Mouse (Mus musculus): ENCODE results near the gene Fam83g. TPM values are rescaled to one million over a fixed set of nuclear protein-coding genes. Genes with fewer than 3 reads are reported as not detected.

The Fam83g gene
- total RNA-seq, 4 experiments from 2014 or later: 0.36 to 1.0 (median 0.77) TPM

DNA sequence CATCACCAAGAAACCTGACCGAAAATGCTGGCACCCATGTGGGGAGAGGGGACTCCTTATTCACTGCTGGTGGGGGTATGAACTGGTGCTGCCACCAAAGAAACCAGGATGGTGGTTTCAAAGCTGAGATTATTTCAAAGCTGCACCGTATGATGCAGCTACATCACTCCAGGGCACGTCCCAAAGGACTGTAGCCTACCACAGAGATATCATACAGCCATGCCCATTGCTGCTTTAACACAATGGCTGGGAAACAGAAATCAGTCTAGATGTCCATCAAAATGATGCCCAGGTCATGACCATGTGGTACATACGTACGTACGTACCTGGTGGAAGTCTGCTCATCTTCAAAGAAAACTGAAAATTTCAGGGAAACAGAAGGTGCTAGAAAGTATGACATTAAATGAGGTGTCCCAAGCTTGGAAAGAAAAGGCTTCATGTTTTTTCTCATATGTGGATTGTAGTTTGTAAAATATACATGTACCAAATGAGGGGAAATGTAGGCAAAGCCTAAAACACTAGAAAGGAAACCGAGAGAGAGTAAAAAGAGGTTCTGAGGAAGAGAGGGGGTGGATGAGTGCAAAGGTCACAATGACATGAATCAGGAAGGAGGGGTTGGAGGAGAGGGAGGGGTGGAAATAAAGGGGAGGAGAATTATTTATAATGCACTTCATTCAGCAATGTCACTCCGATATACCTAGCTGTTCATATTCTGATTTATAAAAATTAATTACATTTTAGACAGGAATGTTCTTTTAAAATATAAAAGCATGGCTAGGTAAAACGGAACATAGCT, 33.2 kb upstream of the Fam83g start:
- DNase-seq (ENCODE audit: low spot score in 2 of 2): no peak

DNA sequence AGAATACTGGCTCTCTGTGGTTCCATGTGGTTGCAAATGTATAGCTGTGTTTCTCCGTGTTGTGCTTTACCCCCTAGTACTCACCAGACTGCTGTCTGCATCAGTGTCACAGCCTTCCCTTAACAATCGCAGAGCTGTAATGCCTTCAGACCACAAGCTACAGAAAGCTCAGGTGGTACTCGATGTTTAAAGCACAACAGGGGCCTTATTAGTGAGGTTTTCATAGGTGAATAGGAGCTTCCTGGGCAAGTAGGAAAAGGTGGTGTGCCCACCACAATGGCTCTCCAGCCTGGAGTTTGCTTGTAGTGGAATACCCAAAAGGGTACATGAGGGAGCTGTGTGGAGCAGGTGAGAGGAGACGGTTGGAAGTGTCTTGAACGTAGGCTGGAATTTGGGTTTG, 31.7 kb upstream of the Fam83g start:
- no peak for DNase-seq (ENCODE audit: low spot score in 2 of 2)

DNA sequence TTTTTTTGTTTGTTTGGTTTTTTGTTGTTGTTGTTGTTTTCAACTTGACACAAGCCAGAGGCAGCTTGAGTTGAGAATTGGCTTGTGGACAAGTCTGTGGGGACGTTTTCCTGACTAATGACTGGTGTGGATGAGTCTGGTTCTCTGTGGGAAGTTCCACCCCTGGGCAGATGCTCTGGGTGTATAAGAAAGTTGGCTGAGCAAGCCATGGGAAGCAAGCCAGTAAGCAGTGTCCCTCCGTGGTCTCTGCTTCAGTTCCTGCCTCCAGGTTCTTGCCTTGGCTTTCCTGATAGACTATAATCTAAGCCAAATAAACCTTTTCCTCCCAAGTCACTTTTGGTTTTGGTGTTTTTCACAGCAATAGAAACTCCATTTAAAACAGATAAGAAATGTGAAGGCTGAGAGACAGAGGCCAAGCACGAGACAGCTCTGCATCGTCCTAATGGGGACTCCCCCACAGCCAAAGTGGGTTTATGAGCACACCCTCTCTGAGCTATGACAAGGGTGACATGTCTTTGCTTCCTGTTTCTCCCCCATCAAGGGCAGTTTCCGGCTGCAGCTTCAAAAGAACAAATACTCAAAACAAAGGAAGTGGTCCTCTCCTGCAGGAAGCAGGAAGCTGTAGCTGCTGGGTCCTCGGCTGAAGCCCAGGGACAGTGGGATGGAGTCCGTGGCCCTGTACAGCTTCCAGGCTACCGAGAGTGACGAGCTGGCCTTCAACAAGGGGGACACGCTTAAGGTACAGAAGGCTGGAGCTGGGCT, 31.0 kb upstream of the Fam83g start, which contains the start of gene Grap:
Grap (plus strand) TSS at position 580 of the 762 bp plus-strand sequence.
- DNase-seq (ENCODE audit: low spot score in 2 of 2): no peak

DNA sequence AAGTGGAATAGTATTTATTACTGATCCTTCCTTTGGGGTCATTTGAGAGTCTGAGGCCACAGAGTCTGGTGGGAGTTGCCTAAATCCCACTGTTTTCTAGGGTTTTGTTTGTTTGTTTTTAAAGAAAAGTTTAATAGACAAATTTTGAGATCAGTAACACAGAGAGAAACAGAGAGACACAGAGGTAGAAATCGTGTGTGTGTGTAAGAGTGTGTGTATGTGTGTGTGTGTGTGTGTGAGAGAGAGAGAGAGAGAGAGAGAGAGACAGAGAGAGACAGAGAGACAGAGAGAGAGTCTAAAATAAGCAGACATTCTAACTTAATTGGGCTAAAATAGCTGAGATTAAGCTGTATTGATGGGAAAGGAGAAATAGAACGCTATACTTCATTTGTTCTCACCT, 30.3 kb upstream of the Fam83g start:
- no peak for DNase-seq (ENCODE audit: low spot score in 2 of 2)

DNA sequence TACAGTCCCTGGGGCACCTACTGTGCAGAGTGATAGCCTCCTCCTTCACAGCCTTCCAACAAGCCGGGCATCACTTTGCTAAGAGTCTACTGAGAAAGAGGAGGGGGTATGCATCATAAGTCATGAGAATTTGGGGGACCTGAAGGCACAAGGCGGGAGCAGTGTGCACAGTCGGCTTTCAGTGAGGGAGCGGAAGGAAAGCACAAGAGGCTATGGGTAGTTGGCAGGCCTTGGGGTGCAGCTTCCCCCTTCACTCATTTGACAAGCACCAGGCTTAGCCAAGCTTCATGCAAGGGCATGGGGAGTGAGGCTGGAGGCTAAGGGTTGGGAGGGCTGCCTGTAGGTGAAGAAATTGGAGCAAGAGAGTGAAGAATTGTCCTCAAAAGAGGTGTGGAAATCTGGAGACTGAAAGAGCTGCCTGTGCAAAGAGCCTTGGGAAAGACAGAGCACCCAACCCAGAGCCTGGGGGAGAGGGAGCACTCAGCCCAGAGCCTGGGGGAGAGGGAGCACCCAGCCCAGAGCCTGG, 29.0 kb upstream of the Fam83g start:
- DNase-seq (ENCODE audit: low spot score in 2 of 2): no peak

DNA sequence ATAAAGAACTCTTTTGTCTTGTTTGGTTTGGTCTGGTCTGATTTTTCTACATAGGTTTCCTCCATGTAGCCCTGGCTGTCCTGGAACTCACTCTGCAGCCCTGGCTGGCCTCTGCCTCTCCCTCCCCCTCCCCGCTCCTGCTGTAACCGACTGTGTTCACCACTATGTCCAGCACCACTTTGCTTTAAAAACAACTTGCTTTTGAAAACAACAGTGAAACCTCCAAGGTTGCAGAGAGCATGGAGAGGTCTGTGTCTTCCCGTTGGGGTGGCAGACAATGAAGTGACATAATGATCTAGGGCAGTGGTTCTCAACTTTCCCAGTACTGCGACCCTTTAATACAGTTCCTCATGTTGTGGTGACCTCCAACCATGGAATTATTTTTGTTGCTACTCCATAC, 28.2 kb upstream of the Fam83g start:
- no peak for DNase-seq (ENCODE audit: low spot score in 2 of 2)

DNA sequence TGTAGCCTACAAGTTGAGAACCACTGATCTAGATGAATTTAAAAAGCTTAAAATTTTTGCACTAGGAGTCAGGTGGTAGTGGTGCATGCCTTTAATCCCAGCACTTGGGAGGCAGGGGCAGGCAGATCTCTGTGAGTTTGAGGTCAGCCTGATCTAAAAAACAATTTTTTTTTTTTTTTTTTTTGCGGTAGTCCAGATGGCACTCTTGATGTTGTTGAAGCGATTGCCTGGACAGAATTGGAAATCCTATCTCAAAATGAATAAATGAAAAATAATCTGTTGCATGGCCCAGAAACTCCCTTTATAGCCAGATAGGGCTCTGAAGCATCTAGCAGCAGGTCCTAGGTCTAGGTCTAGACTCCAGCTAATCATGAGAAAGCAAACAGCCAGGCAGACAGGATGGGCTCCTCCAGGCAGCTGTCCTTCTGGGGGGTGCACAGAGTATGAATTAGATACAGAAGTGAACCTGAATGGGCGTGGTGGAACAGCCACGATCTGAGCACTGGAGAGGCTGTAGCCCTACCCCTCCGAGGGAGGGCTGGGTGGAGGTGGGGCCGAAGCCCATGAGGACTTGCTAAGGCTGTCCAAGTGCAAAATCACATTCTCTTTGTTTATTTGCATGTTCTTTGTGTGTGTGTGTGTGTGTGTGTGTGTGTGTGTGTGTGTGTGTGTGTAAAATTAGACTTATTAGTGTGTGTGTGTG, 27.6 kb upstream of the Fam83g start:
- DNase-seq (ENCODE audit: low spot score in 2 of 2): no peak

DNA sequence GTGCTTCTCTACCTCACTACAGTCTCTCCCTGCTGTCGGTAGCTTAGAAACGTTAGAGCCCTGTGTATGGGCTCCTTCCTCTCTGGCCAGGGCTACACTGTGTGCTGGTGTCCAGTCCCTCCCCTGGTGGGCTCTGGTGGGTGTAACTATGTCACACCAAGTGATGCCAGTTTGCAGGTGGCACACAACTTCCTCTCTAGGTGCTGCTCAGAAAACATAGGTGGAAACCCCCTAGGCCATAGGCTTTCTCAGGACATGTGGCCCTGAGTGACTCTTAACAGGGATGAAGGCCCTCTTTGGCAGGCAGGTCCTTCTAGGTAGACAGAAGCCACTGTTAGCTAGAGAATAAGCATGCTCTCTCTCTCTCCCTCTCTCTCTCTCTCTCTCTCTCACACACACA, 26.5 kb upstream of the Fam83g start:
- DNase-seq (ENCODE audit: low spot score in 2 of 2): no peak

DNA sequence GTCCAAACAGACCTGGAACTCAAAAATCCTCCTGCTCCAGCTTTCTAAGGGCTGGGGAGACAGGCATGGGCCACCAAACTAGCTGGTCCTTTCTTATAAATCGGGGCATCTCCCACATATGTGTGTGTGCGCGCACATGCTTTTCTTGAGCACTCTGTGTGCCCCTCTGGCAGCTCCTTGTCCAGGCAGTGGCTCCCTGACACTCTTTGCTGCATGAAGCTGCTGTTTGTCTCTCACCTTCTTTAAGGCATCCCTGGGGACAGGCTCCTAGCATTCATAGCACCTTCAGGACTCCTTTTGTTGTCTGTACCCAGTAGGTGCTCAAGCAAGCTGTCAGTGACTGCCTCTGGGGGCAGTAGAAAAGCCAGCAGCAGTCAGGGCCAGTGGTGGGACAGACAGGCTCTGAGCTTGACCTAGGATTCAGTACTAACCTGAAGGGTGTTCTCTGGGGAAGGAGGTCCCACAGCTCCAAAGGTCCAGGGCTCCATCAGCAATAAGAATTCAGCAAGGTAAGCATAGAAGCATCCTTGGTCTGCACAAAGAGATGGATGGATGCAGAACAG, 25.4 kb upstream of the Fam83g start:
- DNase-seq (ENCODE audit: low spot score in 2 of 2): no peak

DNA sequence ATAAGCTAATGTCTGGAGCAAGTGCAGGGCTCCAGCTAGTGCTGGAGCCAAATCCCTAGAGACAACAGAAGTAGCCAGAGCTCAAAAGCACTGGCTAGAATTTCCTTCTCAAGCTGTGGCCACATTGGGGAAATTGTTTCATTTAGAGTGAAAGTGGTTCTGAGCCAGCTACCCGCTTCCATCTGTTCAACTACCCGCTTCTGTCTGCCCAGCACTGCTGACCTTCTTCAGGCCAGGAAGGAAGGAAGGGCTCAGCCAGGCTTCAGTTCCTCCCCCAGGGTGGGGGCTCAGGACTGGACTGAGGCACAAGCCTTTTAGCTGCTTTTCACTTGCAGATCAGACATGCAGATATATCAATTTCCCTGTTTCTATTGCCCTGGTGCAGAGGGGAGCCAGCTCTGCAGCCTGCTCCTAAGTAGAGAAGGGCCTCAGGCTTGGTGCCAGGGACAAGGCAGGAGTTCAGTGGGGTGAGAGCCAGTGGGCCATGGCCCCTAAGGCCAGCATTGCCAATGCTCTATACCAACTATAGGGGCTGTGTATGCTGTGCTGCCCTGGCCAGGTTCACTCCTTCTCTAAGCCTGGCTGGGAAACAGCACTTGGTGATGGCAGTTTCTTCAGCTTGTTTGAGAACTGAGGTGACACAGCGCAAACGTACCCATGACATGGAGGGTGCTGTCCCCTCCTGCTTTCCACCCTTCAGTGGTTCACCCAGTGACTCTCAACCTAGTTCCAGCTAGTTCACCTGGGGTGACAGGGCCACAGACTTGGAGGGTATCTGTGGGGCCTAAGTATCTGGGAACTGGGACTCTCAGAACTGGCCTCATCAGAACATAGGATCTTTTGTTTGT, 24.7 kb upstream of the Fam83g start:
- no peak for DNase-seq (ENCODE audit: low spot score in 2 of 2)

DNA sequence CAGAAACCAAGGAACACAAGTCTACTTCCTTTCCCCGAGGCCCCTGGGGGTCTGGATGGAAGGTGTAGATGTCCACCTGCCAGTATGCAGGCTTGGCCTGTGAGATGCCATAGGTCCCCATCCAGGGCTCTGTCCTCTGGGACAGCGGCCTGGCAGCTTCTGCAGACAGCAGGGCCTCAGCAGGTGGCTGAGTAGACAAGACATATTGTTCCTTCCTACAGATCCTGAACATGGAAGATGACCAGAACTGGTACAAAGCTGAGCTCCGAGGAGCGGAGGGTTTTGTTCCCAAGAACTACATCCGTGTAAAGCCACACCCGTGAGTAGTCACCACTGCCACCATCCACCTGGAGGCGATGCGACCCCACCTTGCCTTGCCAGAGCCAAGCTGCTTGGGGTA, 23.9 kb upstream of the Fam83g start:
- DNase-seq (ENCODE audit: low spot score in 2 of 2): no peak

DNA sequence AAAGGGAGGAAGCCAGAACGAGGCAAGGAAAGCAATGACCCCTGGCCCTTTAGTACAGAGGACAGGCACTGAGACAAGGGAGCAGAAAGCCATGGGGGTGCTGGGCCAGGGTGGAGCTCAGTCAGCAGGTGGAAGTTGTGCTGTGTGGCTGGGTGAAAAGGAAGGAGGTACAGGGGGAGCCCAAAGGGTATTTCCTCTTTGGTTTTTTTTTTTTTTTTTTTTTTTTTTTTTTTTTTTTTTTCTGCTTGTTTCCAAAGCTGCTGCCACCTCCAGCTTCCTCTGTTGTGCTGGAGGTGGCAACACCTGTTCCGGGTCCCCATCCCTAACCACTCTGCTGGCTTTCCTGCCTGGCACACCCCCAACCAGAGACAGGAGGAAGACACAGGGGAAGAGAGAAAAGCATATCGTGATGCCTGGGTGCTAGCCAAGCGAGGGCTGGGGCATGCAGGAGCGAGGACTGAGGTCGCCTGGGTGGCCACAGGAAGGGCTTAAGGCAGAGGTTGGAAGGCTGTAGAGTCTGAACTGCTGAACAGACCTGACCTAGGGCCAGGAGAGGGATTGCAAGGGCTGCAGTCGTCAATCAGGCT, 23.0 kb upstream of the Fam83g start:
- DNase-seq (ENCODE audit: low spot score in 2 of 2): no peak

DNA sequence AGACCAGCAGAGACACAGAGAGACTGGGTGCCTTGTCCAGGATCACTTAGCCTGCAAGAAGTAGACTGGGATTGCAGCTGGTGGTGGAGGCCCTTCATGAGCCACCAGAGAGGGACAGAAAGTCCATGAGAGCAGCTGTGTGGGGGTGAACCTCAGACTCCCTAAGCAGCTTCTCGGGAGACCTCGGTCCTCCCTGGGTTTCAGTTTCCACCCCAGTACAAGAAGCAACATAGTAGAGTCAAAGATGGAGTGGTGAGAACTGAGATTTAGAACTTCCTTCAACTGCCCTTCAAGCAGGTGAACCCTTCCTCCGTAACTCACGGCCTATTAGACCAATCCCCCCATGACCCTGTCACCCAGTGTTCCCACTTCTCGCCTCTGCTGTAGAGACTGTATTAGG, 21.7 kb upstream of the Fam83g start:
- no peak for DNase-seq (ENCODE audit: low spot score in 2 of 2)

DNA sequence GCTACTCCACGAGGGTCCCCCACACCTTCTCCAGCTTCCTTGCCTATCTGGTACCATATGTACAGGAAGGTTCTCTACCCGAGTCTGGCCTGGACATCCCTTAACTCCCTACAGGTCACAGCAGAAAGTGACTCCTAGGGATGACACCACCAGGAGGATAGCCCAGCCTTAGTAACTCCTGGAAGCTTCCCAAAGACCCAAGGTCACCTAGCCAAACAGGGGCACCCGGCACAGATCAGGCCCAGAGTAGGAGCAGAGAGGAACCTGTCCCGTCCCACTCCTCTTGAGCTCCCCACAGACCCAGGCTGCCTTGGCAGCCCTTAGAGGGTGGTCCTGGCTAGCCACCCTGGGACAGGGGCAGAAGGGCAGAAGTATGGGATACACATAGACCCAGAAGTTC, 18.5 kb upstream of the Fam83g start:
- DNase-seq (ENCODE audit: low spot score in 2 of 2): no peak

DNA sequence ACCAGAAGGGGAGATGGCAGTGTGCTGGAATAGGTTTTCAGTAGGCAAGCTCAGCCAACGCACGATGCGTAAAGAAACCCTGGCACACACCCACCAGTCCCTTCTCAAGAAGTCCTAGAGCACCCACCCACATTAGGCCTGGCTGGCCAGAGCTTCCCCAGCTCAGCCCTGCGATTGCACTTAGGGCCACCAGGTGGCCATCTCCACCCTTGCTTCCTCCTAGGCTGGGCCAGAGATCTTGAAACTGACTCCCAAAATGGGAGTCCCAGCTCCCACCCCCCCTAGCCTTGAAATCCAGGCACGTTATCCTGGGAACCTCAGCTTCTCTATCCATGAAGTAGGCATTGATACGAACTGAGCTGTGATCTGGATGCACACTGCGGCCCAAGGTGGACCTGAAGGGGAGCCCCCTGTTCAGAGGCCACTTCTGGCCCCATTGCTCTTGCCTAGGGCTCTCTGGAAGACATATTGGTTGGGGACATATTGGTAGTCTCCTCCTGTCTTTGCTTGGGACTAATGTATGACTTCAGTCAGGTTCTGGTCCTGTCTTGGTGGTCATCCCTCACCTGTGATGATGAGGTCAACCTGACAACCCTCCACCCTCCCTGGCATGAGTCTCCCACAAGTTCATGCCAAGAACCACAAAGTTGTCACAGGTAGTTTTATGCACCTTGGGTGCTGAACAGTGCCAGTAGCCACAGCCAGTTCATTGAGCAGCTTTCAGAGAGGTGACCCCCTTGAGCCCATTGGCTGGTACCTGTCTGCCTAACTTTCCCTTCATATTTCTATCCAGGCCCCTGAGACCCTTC, 17.7 kb upstream of the Fam83g start:
- DNase-seq (ENCODE audit: low spot score in 2 of 2): no peak

DNA sequence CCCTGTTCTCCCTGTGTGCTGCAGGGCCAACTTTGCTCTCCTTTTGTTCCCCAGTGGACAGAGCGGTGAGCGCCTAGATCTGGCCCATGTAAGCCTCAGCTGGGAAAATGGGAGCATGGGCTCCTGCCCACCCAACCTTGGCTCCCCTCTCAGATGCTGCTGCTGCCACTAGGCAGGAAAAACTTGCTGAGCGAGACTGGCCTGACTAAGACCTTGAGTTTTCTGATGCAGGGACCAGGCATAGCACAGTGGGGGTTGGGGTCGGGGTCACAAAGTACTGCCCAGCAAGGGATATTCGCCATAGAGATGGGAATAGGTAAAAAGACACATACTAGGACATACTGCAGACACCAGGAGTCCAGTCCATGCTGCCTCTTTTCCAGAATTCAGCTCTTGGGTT, 16.6 kb upstream of the Fam83g start:
- no peak for DNase-seq (ENCODE audit: low spot score in 2 of 2)

DNA sequence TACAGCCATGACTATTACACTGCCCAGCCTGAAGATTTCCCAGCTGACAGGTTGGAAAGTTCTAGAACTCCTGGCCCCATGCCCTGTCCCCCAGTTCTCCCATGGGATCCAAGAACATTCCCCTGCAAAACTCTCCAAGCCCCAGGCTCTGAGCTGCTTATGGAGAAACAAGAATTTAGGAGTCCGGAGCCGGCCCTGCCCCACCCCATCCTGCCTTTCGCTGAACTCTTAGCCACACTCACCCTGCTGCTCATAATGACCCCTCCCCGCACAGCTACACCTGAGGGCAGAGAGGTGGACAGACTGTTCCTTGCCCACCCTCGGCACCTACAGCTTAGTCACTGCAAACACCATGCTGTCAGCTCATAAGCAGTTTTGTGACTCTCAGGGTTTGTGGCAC, 16.1 kb upstream of the Fam83g start:
- no peak for DNase-seq (ENCODE audit: low spot score in 2 of 2)

DNA sequence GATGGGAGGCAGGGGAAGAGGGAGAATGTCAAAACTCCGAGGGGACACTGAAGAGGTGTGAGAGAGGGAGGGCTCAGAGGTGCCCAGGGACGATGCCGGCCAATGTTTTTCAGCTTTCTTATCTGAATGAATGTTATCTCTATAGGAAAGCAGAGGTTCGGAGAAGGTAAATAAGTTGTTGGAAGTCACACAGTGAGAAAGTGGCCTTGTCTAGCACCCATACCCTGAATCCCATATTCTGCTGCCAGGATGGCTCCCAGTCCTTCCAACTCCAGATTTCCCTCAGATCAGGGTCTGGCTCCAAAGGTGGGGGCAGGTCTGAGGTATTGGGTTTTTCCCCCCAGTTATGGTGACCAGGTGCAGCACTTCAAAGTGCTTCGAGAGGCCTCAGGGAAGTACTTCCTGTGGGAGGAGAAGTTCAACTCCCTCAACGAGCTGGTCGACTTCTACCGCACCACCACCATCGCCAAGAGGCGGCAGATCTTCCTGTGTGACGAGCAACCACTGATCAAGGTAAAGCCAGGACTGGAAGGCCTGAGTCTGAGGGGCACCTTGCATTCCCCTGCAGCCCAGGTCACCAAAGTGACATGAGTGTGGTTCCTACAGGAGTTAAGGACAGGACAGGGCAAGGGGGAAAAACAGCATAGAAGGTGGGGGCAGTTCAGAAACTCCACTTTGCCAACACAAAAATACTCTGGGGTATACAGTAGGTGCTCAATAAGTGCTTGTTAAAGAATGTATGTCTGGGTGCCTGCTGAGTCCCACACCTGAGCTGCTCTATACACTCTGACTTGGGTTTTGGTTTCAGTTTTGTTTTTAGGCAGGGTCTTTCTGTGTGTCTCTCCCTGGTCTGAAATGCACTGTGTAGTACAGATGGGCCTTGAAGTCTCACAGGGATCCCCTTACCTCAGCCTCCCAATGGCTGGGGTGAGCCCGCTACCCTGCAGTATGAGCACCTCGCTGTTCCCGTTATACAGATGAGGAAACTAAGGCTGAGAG, 14.1 kb upstream of the Fam83g start:
- no peak for DNase-seq (ENCODE audit: low spot score in 2 of 2)
